Mouse (Mus musculus): ENCODE results near the gene Pxk.

Pxk gene

GRCm38 (mm10) chr14:8148842-8149241 is 50.8 kb downstream of the Pxk start:
- DNase-seq: no peak

GRCm38 (mm10) chr14:8151757-8152156 is 53.7 kb downstream of the Pxk start:
- DNase-seq: no peak

GRCm38 (mm10) chr14:8154072-8154471 is 56.1 kb downstream of the Pxk start:
- DNase-seq: no peak

- no peak for DNase-seq
Observed at GRCm38 (mm10) chr14:8156947-8157346, 58.9 kb downstream of the Pxk start.

- no peak for DNase-seq
Observed at GRCm38 (mm10) chr14:8158721-8159120, 60.7 kb downstream of the Pxk start.

- no peak for DNase-seq
Observed at GRCm38 (mm10) chr14:8159141-8159540, 61.1 kb downstream of the Pxk start.

GRCm38 (mm10) chr14:8161777-8162176 is 63.8 kb downstream of the Pxk start:
- DNase-seq: peak; percentile 49 to 62

GRCm38 (mm10) chr14:8164463-8164862 is 66.5 kb downstream of the Pxk start:
- DNase-seq: peak; percentile 52 to 57

GRCm38 (mm10) chr14:8172507-8173410 is 74.7 kb downstream of the Pxk start, which contains the start of gene Pdhb:
Gene Pdhb, minus strand, starts transcription at chr14:8173025.
- peak; percentile 99 to 100 for DNase-seq

- DNase-seq: peak; percentile 21 to 51
Observed at GRCm38 (mm10) chr14:8173542-8174250, 75.7 kb downstream of the Pxk start.

GRCm38 (mm10) chr14:8174634-8175033 is 76.6 kb downstream of the Pxk start:
- DNase-seq: no peak

- DNase-seq: peak; percentile 48 to 58
Observed at GRCm38 (mm10) chr14:8176251-8176650, 78.2 kb downstream of the Pxk start.

- no peak for DNase-seq
Observed at GRCm38 (mm10) chr14:8180371-8181035, 82.5 kb downstream of the Pxk start.

GRCm38 (mm10) chr14:8183330-8183729 is 85.3 kb downstream of the Pxk start:
- no peak for DNase-seq

- no peak for DNase-seq
Observed at GRCm38 (mm10) chr14:8186278-8187045, 88.5 kb downstream of the Pxk start.

- no peak for DNase-seq
Observed at GRCm38 (mm10) chr14:8190556-8190955, 92.5 kb downstream of the Pxk start.

GRCm38 (mm10) chr14:8191331-8191965 is 93.4 kb downstream of the Pxk start:
- no peak for DNase-seq

GRCm38 (mm10) chr14:8192727-8193126 is 94.7 kb downstream of the Pxk start:
- no peak for DNase-seq

GRCm38 (mm10) chr14:8200769-8201168 is 102.8 kb downstream of the Pxk start:
- no peak for DNase-seq

- no peak for DNase-seq
Observed at GRCm38 (mm10) chr14:8201715-8202114, 103.7 kb downstream of the Pxk start.

GRCm38 (mm10) chr14:8206179-8206910 is 108.3 kb downstream of the Pxk start:
- DNase-seq: no peak

Data from kidney, postnatal 4 days (tissue).